Mouse (Mus musculus): ENCODE data around the gene Nfib. TPM values are rescaled to one million over a fixed set of nuclear protein-coding genes. Genes with fewer than 3 reads are reported as not detected.
A peak's percentile ranks its signal among the peaks of the same experiment; 100 is the strongest.

Nfib gene
- polyA plus RNA-seq, 1 experiment from 2014 or later = 71.3 TPM

DNA sequence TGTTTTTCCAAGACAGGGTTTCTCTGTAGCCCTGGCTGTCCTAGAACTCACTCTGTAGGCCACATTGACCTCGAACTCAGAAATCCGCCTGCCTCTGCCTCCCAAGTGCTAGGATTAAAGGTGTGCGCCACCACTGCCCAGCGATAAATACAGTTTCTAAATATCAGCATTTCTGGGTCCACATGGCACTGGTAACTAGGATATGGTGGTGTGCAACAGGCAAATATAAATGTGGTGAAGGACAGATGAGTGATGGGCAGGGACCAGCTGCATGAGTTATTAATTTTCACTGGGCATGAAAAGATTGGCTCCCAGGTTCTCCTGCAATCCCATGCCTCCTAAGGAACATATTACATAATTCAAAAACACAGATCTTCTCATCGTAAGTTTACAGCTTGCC is 266.9 kb downstream of the Nfib start:
- ATAC-seq (ENCODE audit: low read depth) = no peak
- Histone ChIP-seq H3K4me1 (replicated peaks) (peaks cover 80% of the 10 kb centered on the region), H3K4me2 (no peak overlapping the region), H3K27ac (replicated peaks) (no peak overlapping the region), H3K9ac (no peak overlapping the region), H3K4me3 (no peak overlapping the region), H3K9me3 (no peaks in the 10 kb centered on the region), H3K27me3 (no peaks in the 10 kb centered on the region), H3K36me3 (no peaks in the 10 kb centered on the region)
- WGBS = 91% methylated on average over 5 of the region's 5 CpGs

- H3K27ac ChIP-seq (replicated peaks) = no peak overlapping the region; the same call in 1 of the 2 replicates
- 79% methylated on average over 12 of the region's 12 CpGs for WGBS
- no peak overlapping the region for H3K9ac ChIP-seq
- no peak for ATAC-seq (ENCODE audit: low read depth)
- H3K36me3 ChIP-seq = no peaks in the 10 kb centered on the region
- H3K4me3 ChIP-seq = no peak overlapping the region
- H3K9me3 ChIP-seq = no peaks in the 10 kb centered on the region
- no peaks in the 10 kb centered on the region for H3K27me3 ChIP-seq
- peaks cover 73% of the 10 kb centered on the region for H3K4me1 ChIP-seq (replicated peaks)
- H3K4me2 ChIP-seq = no peak overlapping the region
Measured at GRCm38 (mm10) chr4:82437533-82438318, 267.8 kb downstream of the Nfib start.

DNA sequence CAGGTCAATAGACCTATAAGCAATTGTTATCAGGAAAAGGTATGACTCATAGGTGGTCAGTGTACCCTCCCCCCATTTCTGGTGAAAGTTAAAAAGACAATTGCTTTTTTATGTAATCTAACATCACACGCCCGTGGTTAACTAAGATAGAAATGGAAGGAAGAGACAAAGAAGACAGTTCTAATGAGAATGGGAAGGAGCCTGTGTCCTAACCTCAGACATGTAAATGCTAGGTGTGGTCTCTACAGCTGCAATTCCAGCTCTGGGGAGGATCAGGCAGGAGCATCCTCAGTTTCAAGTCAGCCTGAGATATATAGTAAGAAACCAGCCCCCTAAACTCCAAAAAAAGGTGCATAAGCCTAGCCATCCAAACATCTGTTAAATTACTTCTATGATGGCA is 268.9 kb downstream of the Nfib start:
- H3K27ac ChIP-seq (replicated peaks) = no peak overlapping the region
- H3K4me3 ChIP-seq = no peak overlapping the region
- ATAC-seq (ENCODE audit: low read depth) = no peak
- peaks cover 76% of the 10 kb centered on the region for H3K4me1 ChIP-seq (replicated peaks)
- no peaks in the 10 kb centered on the region for H3K36me3 ChIP-seq
- H3K27me3 ChIP-seq = no peaks in the 10 kb centered on the region
- WGBS = 78% methylated on average over 2 of the region's 2 CpGs
- no peak overlapping the region for H3K4me2 ChIP-seq
- no peak overlapping the region for H3K9ac ChIP-seq
- H3K9me3 ChIP-seq = no peaks in the 10 kb centered on the region

DNA sequence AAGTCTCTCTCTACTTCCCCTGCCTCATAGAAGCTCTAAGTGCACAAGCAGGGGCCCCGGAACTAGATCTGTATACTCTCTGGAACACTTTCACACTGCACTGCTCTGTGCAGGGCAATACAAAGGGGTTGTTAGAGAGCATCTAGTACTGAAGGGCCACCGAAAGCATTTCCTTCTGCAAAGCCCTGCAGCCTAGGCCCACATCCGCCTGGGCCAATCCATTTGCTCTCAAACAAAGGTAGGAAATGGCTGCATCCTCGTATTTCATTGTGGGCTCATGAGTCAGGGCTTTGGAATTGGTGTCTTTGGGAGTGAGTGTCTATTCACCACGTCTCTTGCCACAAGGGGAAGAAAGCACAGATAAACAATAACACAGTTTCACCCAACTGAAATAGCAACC is 269.8 kb downstream of the Nfib start:
- no peak for ATAC-seq (ENCODE audit: low read depth)
- Histone ChIP-seq H3K4me3 (no peak overlapping the region), H3K9me3 (no peaks in the 10 kb centered on the region), H3K9ac (no peak overlapping the region), H3K36me3 (no peaks in the 10 kb centered on the region), H3K27ac (replicated peaks) (peak overlapping the region; percentile 56), H3K4me2 (no peak overlapping the region), H3K27me3 (no peaks in the 10 kb centered on the region), H3K4me1 (replicated peaks) (peaks cover 70% of the 10 kb centered on the region)
- 30% methylated on average over 5 of the region's 5 CpGs for WGBS

- no peaks in the 10 kb centered on the region for H3K27me3 ChIP-seq
- H3K4me2 ChIP-seq = no peak overlapping the region
- no peaks in the 10 kb centered on the region for H3K36me3 ChIP-seq
- H3K4me1 ChIP-seq (replicated peaks) = peaks cover 69% of the 10 kb centered on the region
- 75% methylated on average over 13 of the region's 13 CpGs for WGBS
- H3K9me3 ChIP-seq = no peaks in the 10 kb centered on the region
- no peak overlapping the region for H3K4me3 ChIP-seq
- no peak for ATAC-seq (ENCODE audit: low read depth)
- no peak overlapping the region for H3K27ac ChIP-seq (replicated peaks)
- H3K9ac ChIP-seq = no peak overlapping the region
Measured at GRCm38 (mm10) chr4:82433926-82434705, 271.4 kb downstream of the Nfib start.

DNA sequence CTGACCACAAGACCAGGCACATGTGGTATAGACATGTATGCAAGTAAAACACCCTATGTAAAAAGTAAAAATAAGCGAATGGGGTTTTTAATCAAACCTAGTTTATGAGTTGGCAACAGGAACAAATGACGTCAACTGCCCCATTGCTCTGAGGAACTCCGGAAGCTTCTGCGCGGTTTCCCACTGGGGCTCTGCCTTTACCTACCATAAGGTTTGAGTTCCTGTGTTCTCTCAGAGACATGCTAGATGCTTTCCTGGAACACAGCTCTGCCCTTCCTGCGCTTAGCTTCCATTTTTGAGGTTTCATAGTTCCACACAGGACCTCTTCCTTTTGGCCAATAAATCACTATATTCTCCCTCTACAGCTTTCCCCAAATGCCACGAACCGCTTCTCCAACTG is 273.7 kb downstream of the Nfib start:
- Histone ChIP-seq H3K4me2 (no peak overlapping the region), H3K4me3 (no peak overlapping the region), H3K4me1 (replicated peaks) (peaks cover 48% of the 10 kb centered on the region), H3K36me3 (no peaks in the 10 kb centered on the region), H3K27ac (replicated peaks) (no peak overlapping the region), H3K27me3 (no peaks in the 10 kb centered on the region), H3K9me3 (no peaks in the 10 kb centered on the region), H3K9ac (no peak overlapping the region)
- ATAC-seq (ENCODE audit: low read depth) = no peak
- WGBS = 90% methylated on average over 8 of the region's 8 CpGs

- ATAC-seq (ENCODE audit: low read depth) = no peak
- WGBS = 58% methylated on average over 3 of the region's 3 CpGs
- H3K4me2 ChIP-seq = no peak overlapping the region
- H3K36me3 ChIP-seq = no peaks in the 10 kb centered on the region
- H3K4me1 ChIP-seq (replicated peaks) = peaks cover 38% of the 10 kb centered on the region
- H3K9me3 ChIP-seq = no peaks in the 10 kb centered on the region
- no peak overlapping the region for H3K9ac ChIP-seq
- H3K27me3 ChIP-seq = no peaks in the 10 kb centered on the region
- H3K4me3 ChIP-seq = no peak overlapping the region
- H3K27ac ChIP-seq (replicated peaks) = no peak overlapping the region
Measured at GRCm38 (mm10) chr4:82430802-82431201, 274.7 kb downstream of the Nfib start.

- Histone ChIP-seq H3K9ac (no peak overlapping the region), H3K27ac (replicated peaks) (no peak overlapping the region), H3K4me3 (no peak overlapping the region), H3K4me1 (replicated peaks) (peaks cover 6% of the 10 kb centered on the region), H3K4me2 (no peak overlapping the region), H3K27me3 (no peaks in the 10 kb centered on the region), H3K9me3 (no peaks in the 10 kb centered on the region), H3K36me3 (no peaks in the 10 kb centered on the region)
- 90% methylated on average over 4 of the region's 4 CpGs for WGBS
- no peak for ATAC-seq (ENCODE audit: low read depth)
Measured at GRCm38 (mm10) chr4:82426224-82426623, 279.3 kb downstream of the Nfib start.

DNA sequence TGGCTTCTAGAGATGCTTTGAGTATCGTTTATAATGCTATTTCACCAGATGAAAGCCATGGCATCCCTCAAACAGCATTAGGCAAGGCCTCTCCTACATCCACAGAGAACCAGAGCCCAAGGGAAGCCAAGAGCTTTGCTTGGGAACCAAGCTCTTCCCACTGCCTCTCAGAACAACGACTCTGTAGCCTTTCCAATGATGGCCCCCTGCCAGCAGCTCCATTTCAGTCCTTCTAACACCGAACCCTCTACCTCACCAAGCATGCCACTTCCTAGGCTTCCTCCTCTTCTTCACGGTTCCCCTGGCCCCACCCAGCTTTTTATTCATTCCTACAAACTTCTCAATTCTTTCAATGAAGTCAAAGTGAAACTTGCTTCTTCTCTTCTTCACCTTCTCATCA is 287.3 kb downstream of the Nfib start:
- no peak overlapping the region for H3K27ac ChIP-seq (replicated peaks)
- WGBS = 70% methylated on average over 4 of the region's 4 CpGs
- ATAC-seq (ENCODE audit: low read depth) = no peak
- no peaks in the 10 kb centered on the region for H3K9me3 ChIP-seq
- H3K4me1 ChIP-seq (replicated peaks) = peaks cover 14% of the 10 kb centered on the region
- no peak overlapping the region for H3K9ac ChIP-seq
- H3K4me3 ChIP-seq = no peak overlapping the region
- no peaks in the 10 kb centered on the region for H3K36me3 ChIP-seq
- H3K27me3 ChIP-seq = no peaks in the 10 kb centered on the region
- no peak overlapping the region for H3K4me2 ChIP-seq

DNA sequence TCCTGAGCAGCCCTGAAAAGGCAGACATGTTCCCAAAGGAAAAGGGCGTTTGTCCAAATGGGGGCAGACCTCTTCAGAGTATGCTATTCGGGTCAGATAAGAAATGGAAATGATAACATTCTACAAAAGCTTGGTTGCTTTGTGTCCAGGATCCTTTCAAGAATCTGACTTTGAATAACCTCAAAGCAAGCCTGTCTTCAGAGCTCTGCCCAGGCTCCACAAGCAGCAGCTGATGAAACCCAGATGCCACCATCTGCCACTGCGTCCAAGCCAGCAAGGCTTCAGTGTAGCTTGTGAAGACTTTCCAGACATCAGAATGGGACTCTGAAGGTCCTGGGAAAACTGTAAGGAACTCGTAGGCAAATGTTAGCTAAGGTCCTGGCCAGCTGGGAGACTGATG is 289.7 kb downstream of the Nfib start:
- H3K4me1 ChIP-seq (replicated peaks) = peaks cover 34% of the 10 kb centered on the region
- no peak overlapping the region for H3K4me2 ChIP-seq
- H3K36me3 ChIP-seq = no peaks in the 10 kb centered on the region
- 82% methylated on average over 4 of the region's 4 CpGs for WGBS
- no peak overlapping the region for H3K27ac ChIP-seq (replicated peaks)
- H3K9me3 ChIP-seq = no peaks in the 10 kb centered on the region
- ATAC-seq (ENCODE audit: low read depth) = no peak
- no peaks in the 10 kb centered on the region for H3K27me3 ChIP-seq
- H3K9ac ChIP-seq = no peak overlapping the region
- no peak overlapping the region for H3K4me3 ChIP-seq

- H3K27me3 ChIP-seq = no peaks in the 10 kb centered on the region
- H3K9ac ChIP-seq = no peak overlapping the region
- H3K4me2 ChIP-seq = no peak overlapping the region
- H3K27ac ChIP-seq (replicated peaks) = no peak overlapping the region
- WGBS = 88% methylated on average over 7 of the region's 7 CpGs
- no peaks in the 10 kb centered on the region for H3K36me3 ChIP-seq
- no peaks in the 10 kb centered on the region for H3K9me3 ChIP-seq
- no peak overlapping the region for H3K4me3 ChIP-seq
- no peak for ATAC-seq (ENCODE audit: low read depth)
- peaks cover 56% of the 10 kb centered on the region for H3K4me1 ChIP-seq (replicated peaks)
Measured at GRCm38 (mm10) chr4:82412651-82413050, 292.9 kb downstream of the Nfib start.

DNA sequence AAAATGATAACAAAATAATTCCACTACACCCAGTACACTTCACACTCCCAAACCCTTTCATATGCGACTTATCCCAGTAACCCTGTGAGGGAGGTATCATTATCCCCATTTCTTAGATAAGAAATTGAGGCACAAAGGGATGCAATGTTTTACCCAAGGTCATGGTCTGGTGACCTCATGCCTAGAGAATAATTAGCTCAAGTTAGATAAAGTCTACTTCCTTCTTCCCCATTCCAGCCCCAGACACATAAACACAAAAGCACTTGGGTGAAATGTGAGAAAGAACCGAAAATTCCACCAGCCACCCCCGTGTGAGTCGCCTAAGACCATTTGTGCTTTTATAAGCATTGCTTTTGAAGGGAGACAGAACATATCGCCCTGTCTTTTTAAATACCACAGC is 293.6 kb downstream of the Nfib start:
- no peaks in the 10 kb centered on the region for H3K36me3 ChIP-seq
- no peak overlapping the region for H3K4me3 ChIP-seq
- no peak for ATAC-seq (ENCODE audit: low read depth)
- no peak overlapping the region for H3K4me2 ChIP-seq
- no peak overlapping the region for H3K27ac ChIP-seq (replicated peaks)
- peaks cover 58% of the 10 kb centered on the region for H3K4me1 ChIP-seq (replicated peaks)
- whole genome bisulfite sequencing = 63% methylated on average over 5 of the region's 5 CpGs
- H3K27me3 ChIP-seq = no peaks in the 10 kb centered on the region
- no peak overlapping the region for H3K9ac ChIP-seq
- H3K9me3 ChIP-seq = no peaks in the 10 kb centered on the region

All from neural tube, embryonic 13.5 days (tissue).